Comparison of ENCODE assay signal across 22 mouse cellular contexts in genomic region chr9:57539550-57539949, GRCm38 (mm10). TPM values are rescaled to one million over a fixed set of nuclear protein-coding genes. Genes with fewer than 3 reads are reported as not detected.
"Had no signal": no experiment of that assay in that cellular context is flagged by ENCODE, and none has a peak within 500 bp of the region (broad histone marks: within the 10 kb centered on the region; RNA-seq: fewer than 3 reads in every experiment).

No protein-coding gene starts in this region.

- ATAC-seq: intestine, postnatal 0 days; liver, embryonic 12.5 days had no signal

- H3K9me3 ChIP-seq: limb, embryonic 15.5 days; liver, embryonic 12.5 days; liver, embryonic 15.5 days; lung, embryonic 15.5 days; neural tube, embryonic 12.5 days had no signal

- H3K4me3 ChIP-seq: layer of hippocampus, adult 2 months; left cerebral cortex, adult 2 months; liver, embryonic 15.5 days; lung, embryonic 15.5 days; neural tube, embryonic 12.5 days had no signal

- DNase-seq: kidney, adult 2 months; layer of hippocampus, adult 9-11 months; left cerebral cortex, postnatal 4 days; lung, adult 18-20 months; lung, postnatal 10 days; lung, postnatal 36 days; midbrain, embryonic 14.5 days; retina, postnatal 1 day; thymus, adult 18-20 months; thymus, postnatal 36 days had no signal

- H3K9ac ChIP-seq: limb, embryonic 15.5 days; liver, embryonic 15.5 days had no signal

- H3K27ac ChIP-seq: kidney, postnatal 0 days; layer of hippocampus, adult 2 months; left cerebral cortex, adult 2 months; limb, embryonic 15.5 days; liver, embryonic 15.5 days; lung, embryonic 15.5 days; neural tube, embryonic 12.5 days had no signal

- H3K27me3 ChIP-seq: limb, embryonic 15.5 days; liver, embryonic 12.5 days; liver, embryonic 15.5 days; lung, embryonic 15.5 days; neural tube, embryonic 12.5 days had no signal

- H3K4me2 ChIP-seq: limb, embryonic 15.5 days; midbrain, embryonic 11.5 days had no signal

RNA-seq across cellular contexts. Expression of gene Rpp25, which starts 35.7 kb away (rescaled TPM):
- total RNA-seq: megakaryocyte-erythroid progenitor cell, adult 5-6 weeks; neutrophil, adult 5-6 weeks had no signal
